Mouse (Mus musculus): ENCODE results near the gene Ffar3. TPM values are rescaled to one million over a fixed set of nuclear protein-coding genes. Genes with fewer than 3 reads are reported as not detected.

Gene Ffar3
- polyA plus RNA-seq, 1 experiment from 2014 or later: not detected

GRCm38 (mm10) chr7:30857746-30858145 is 1.8 kb upstream of the Ffar3 start:
- Histone ChIP-seq H3K4me1 (replicated peaks; ENCODE audit: control insufficient read depth, insufficient read depth, low read length) (no peaks in the 10 kb centered on the region), H3K9me3 (ENCODE audit: control insufficient read depth, low read length) (no peaks in the 10 kb centered on the region), H3K4me2 (ENCODE audit: low read depth, low read length) (no peak overlapping the region), H3K27me3 (ENCODE audit: control insufficient read depth, insufficient read depth, low read depth, low read length) (no peaks in the 10 kb centered on the region), H3K9ac (ENCODE audit: low read length) (no peak overlapping the region), H3K4me3 (ENCODE audit: low read length) (no peak overlapping the region), H3K27ac (ENCODE audit: low read length) (no peak overlapping the region), H3K36me3 (ENCODE audit: control insufficient read depth, insufficient read depth, low read length) (no peaks in the 10 kb centered on the region)
- 74% methylated on average over 1 of the region's 1 CpGs for WGBS
- ATAC-seq (ENCODE audit: low read depth): no peak

DNA sequence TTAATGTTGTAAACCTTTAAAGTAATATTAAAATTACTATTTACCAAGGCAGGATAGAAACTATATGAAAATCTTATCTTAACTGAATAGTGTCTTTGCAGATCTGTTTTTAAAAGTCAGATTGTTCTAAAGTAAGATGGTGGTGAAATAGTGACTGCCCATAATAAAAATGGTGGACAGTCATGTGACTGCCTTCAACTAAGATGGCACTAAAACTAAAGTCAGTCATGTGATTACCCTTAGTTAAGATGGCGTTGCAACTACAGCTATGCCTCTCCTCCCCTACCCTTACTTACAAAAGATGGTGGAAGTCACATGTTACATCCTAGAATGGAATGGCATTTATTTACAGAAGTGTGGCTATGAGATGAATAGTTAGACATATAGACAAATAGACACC is 4.6 kb downstream of the Ffar3 start:
- Histone ChIP-seq H3K36me3 (ENCODE audit: control insufficient read depth, insufficient read depth, low read length) (no peaks in the 10 kb centered on the region), H3K4me3 (ENCODE audit: low read length) (no peak overlapping the region), H3K4me2 (ENCODE audit: low read depth, low read length) (no peak overlapping the region), H3K9ac (ENCODE audit: low read length) (no peak overlapping the region), H3K9me3 (ENCODE audit: control insufficient read depth, low read length) (no peaks in the 10 kb centered on the region), H3K4me1 (replicated peaks; ENCODE audit: control insufficient read depth, insufficient read depth, low read length) (no peaks in the 10 kb centered on the region), H3K27ac (ENCODE audit: low read length) (no peak overlapping the region), H3K27me3 (ENCODE audit: control insufficient read depth, insufficient read depth, low read depth, low read length) (no peaks in the 10 kb centered on the region)
- no peak for ATAC-seq (ENCODE audit: low read depth)
- 83% methylated on average over 1 of the region's 1 CpGs for WGBS

DNA sequence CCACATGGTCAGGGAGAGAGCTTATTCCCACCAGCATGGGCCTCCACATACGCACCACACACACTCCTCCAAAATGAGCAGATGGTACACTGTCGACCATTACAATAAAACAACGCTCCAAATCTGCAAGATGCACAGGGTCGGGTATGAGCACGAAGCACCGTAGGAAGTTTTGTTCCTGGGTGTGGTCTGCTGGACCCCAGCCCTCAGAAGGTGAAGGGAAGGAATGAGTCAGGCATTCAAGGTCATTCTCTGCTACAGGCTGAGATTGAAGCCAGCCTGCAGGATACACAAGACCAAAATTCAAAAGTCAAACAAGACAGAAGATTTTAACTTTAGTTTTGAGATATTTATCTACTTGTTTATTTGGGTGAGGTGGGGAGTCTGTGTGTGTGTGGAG is 8.0 kb downstream of the Ffar3 start:
- 65% methylated on average over 6 of the region's 6 CpGs for WGBS
- no peak for ATAC-seq (ENCODE audit: low read depth)
- no peaks in the 10 kb centered on the region for H3K4me1 ChIP-seq (replicated peaks; ENCODE audit: control insufficient read depth, insufficient read depth, low read length)

DNA sequence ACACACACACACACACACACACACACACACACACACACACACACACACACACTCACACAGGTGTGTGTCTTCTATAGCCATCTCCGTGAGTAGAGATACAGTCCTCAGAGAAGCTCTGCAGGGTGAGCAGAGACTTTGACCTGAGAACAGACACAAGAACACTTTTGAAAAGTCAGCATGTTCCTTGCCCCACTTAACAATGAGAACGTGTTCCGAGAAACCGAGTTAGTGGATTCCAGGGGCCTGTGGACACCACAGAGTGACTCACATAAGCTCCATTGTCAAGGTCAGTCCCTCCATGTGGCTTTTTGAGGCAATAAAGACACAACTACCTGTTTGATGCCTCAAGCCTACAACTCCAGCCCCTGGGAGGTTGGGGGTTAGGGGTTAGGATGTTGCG is 8.6 kb downstream of the Ffar3 start:
- 46% methylated on average over 5 of the region's 5 CpGs for WGBS
- no peaks in the 10 kb centered on the region for H3K4me1 ChIP-seq (replicated peaks; ENCODE audit: control insufficient read depth, insufficient read depth, low read length)
- no peaks in the 10 kb centered on the region for H3K9me3 ChIP-seq (ENCODE audit: control insufficient read depth, low read length)
- ATAC-seq (ENCODE audit: low read depth): no peak
- no peak overlapping the region for H3K4me3 ChIP-seq (ENCODE audit: low read length)
- H3K36me3 ChIP-seq (ENCODE audit: control insufficient read depth, insufficient read depth, low read length): no peaks in the 10 kb centered on the region
- H3K27ac ChIP-seq (ENCODE audit: low read length): no peak overlapping the region
- H3K4me2 ChIP-seq (ENCODE audit: low read depth, low read length): no peak overlapping the region
- no peak overlapping the region for H3K9ac ChIP-seq (ENCODE audit: low read length)
- H3K27me3 ChIP-seq (ENCODE audit: control insufficient read depth, insufficient read depth, low read depth, low read length): no peaks in the 10 kb centered on the region

More for the DNA sequence above, 8.0 kb downstream of the Ffar3 start:
- H3K4me3 ChIP-seq (ENCODE audit: low read length): no peak overlapping the region
- no peaks in the 10 kb centered on the region for H3K27me3 ChIP-seq (ENCODE audit: control insufficient read depth, insufficient read depth, low read depth, low read length)
- no peaks in the 10 kb centered on the region for H3K36me3 ChIP-seq (ENCODE audit: control insufficient read depth, insufficient read depth, low read length)
- no peak overlapping the region for H3K4me2 ChIP-seq (ENCODE audit: low read depth, low read length)
- H3K9ac ChIP-seq (ENCODE audit: low read length): no peak overlapping the region
- no peaks in the 10 kb centered on the region for H3K9me3 ChIP-seq (ENCODE audit: control insufficient read depth, low read length)
- no peak overlapping the region for H3K27ac ChIP-seq (ENCODE audit: low read length)

- Histone ChIP-seq H3K9ac (ENCODE audit: low read length) (no peak overlapping the region), H3K27me3 (ENCODE audit: control insufficient read depth, insufficient read depth, low read depth, low read length) (no peaks in the 10 kb centered on the region), H3K4me1 (replicated peaks; ENCODE audit: control insufficient read depth, insufficient read depth, low read length) (no peaks in the 10 kb centered on the region), H3K4me2 (ENCODE audit: low read depth, low read length) (no peak overlapping the region), H3K9me3 (ENCODE audit: control insufficient read depth, low read length) (no peaks in the 10 kb centered on the region), H3K27ac (ENCODE audit: low read length) (no peak overlapping the region), H3K4me3 (ENCODE audit: low read length) (no peak overlapping the region), H3K36me3 (ENCODE audit: control insufficient read depth, insufficient read depth, low read length) (no peaks in the 10 kb centered on the region)
- 50% methylated on average over 2 of the region's 2 CpGs for WGBS
- ATAC-seq (ENCODE audit: low read depth): no peak
Measured at GRCm38 (mm10) chr7:30846505-30847053, 9.4 kb downstream of the Ffar3 start.

DNA sequence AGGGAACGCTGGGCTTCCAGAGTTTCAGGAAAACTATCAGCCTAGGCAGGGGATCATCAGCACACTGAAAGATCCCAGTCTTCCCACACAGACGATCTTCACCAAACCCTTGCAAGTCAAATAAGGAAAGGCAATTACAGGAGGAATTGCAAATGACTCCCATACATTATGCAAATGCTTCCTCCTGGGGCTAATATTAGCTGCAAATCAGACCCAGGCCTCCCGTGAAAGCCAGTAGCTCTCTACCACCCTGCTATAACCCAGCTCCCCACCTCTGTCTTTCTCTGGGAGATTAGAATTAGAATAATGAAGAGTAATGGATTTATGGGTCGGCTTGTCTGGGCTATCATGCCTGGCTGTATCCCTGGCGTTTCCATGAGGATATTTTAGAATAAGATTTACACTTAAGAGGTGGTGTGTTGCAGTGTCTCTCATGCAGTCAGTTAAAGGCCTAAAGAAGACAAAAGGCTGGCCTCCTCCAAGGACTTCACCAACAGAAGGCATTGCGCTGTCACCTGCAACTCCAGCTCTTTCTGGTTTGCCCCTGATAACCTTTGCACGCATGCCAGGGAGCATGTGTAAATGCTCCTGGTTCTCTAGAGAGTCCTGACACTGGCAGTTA is 11.2 kb downstream of the Ffar3 start:
- no peak for ATAC-seq (ENCODE audit: low read depth)
- no peaks in the 10 kb centered on the region for H3K9me3 ChIP-seq (ENCODE audit: control insufficient read depth, low read length)
- no peak overlapping the region for H3K4me3 ChIP-seq (ENCODE audit: low read length)
- no peaks in the 10 kb centered on the region for H3K27me3 ChIP-seq (ENCODE audit: control insufficient read depth, insufficient read depth, low read depth, low read length)
- H3K27ac ChIP-seq (ENCODE audit: low read length): no peak overlapping the region
- H3K36me3 ChIP-seq (ENCODE audit: control insufficient read depth, insufficient read depth, low read length): no peaks in the 10 kb centered on the region
- WGBS: 33% methylated on average over 7 of the region's 7 CpGs
- H3K4me2 ChIP-seq (ENCODE audit: low read depth, low read length): no peak overlapping the region
- no peaks in the 10 kb centered on the region for H3K4me1 ChIP-seq (replicated peaks; ENCODE audit: control insufficient read depth, insufficient read depth, low read length)
- no peak overlapping the region for H3K9ac ChIP-seq (ENCODE audit: low read length)

GRCm38 (mm10) chr7:30842092-30842491 is 13.9 kb downstream of the Ffar3 start:
- H3K9ac ChIP-seq (ENCODE audit: low read length): no peak overlapping the region
- 80% methylated on average over 5 of the region's 5 CpGs for WGBS
- H3K36me3 ChIP-seq (ENCODE audit: control insufficient read depth, insufficient read depth, low read length): no peaks in the 10 kb centered on the region

GRCm38 (mm10) chr7:30841379-30841778 is 14.6 kb downstream of the Ffar3 start:
- Histone ChIP-seq H3K36me3 (ENCODE audit: control insufficient read depth, insufficient read depth, low read length) (no peaks in the 10 kb centered on the region), H3K4me2 (ENCODE audit: low read depth, low read length) (no peak overlapping the region), H3K4me3 (ENCODE audit: low read length) (no peak overlapping the region), H3K27ac (ENCODE audit: low read length) (no peak overlapping the region), H3K27me3 (ENCODE audit: control insufficient read depth, insufficient read depth, low read depth, low read length) (no peaks in the 10 kb centered on the region), H3K9ac (ENCODE audit: low read length) (no peak overlapping the region), H3K9me3 (ENCODE audit: control insufficient read depth, low read length) (no peaks in the 10 kb centered on the region), H3K4me1 (replicated peaks; ENCODE audit: control insufficient read depth, insufficient read depth, low read length) (no peaks in the 10 kb centered on the region)
- ATAC-seq (ENCODE audit: low read depth): no peak
- WGBS: 67% methylated on average over 4 of the region's 4 CpGs

More at GRCm38 (mm10) chr7:30842092-30842491, 13.9 kb downstream of the Ffar3 start:
- Histone ChIP-seq H3K9me3 (ENCODE audit: control insufficient read depth, low read length) (no peaks in the 10 kb centered on the region), H3K4me3 (ENCODE audit: low read length) (no peak overlapping the region), H3K4me2 (ENCODE audit: low read depth, low read length) (no peak overlapping the region), H3K4me1 (replicated peaks; ENCODE audit: control insufficient read depth, insufficient read depth, low read length) (no peaks in the 10 kb centered on the region), H3K27me3 (ENCODE audit: control insufficient read depth, insufficient read depth, low read depth, low read length) (no peaks in the 10 kb centered on the region), H3K27ac (ENCODE audit: low read length) (no peak overlapping the region)
- no peak for ATAC-seq (ENCODE audit: low read depth)

DNA sequence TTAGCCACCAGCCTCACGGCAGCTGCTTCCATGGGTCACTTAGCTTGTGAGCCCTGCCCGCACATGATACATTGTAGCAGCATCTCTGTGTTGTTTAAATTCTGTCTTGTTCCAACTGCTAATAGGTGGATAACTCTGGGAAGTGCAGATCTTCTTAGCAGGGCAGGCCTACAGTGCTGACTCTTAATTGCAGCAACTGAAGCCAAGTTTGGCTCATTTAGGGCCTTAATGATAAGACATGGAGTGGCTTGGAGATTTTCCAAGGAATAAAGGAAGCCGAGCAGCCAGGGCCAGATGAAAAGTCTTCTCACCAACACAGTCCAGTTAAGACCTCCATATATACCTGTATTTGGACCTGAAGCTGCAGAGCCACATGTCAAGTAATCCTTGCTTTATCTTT is 15.7 kb downstream of the Ffar3 start:
- Histone ChIP-seq H3K27ac (ENCODE audit: low read length) (no peak overlapping the region), H3K4me3 (ENCODE audit: low read length) (no peak overlapping the region), H3K9me3 (ENCODE audit: control insufficient read depth, low read length) (no peaks in the 10 kb centered on the region), H3K9ac (ENCODE audit: low read length) (no peak overlapping the region), H3K4me1 (replicated peaks; ENCODE audit: control insufficient read depth, insufficient read depth, low read length) (no peaks in the 10 kb centered on the region), H3K27me3 (ENCODE audit: control insufficient read depth, insufficient read depth, low read depth, low read length) (no peaks in the 10 kb centered on the region), H3K4me2 (ENCODE audit: low read depth, low read length) (no peak overlapping the region), H3K36me3 (ENCODE audit: control insufficient read depth, insufficient read depth, low read length) (no peaks in the 10 kb centered on the region)
- no peak for ATAC-seq (ENCODE audit: low read depth)
- WGBS: 46% methylated on average over 3 of the region's 3 CpGs

- no peak for ATAC-seq (ENCODE audit: low read depth)
- H3K4me2 ChIP-seq (ENCODE audit: low read depth, low read length): no peak overlapping the region
- H3K9ac ChIP-seq (ENCODE audit: low read length): no peak overlapping the region
- no peak overlapping the region for H3K27ac ChIP-seq (ENCODE audit: low read length)
- no peaks in the 10 kb centered on the region for H3K9me3 ChIP-seq (ENCODE audit: control insufficient read depth, low read length)
- H3K27me3 ChIP-seq (ENCODE audit: control insufficient read depth, insufficient read depth, low read depth, low read length): no peaks in the 10 kb centered on the region
- H3K4me3 ChIP-seq (ENCODE audit: low read length): no peak overlapping the region
- H3K4me1 ChIP-seq (replicated peaks; ENCODE audit: control insufficient read depth, insufficient read depth, low read length): no peaks in the 10 kb centered on the region
- H3K36me3 ChIP-seq (ENCODE audit: control insufficient read depth, insufficient read depth, low read length): no peaks in the 10 kb centered on the region
Measured at GRCm38 (mm10) chr7:30837277-30837676, 18.7 kb downstream of the Ffar3 start.
